Mouse (Mus musculus) lung, embryonic 14.5 days (tissue): Measurements from ENCODE around the gene Nedd4. TPM values are rescaled to one million over a fixed set of nuclear protein-coding genes. Genes with fewer than 3 reads are reported as not detected.

ENCODE experiments used
- ATAC-seq: fragments of 200-750 bp; cut with Nextera tagmentation; 2 replicates; pipeline ENCODE4 v1.8.0; 2017; ENCODE audit warnings: mild to moderate bottlenecking, moderate TSS enrichment, moderate library complexity; ENCODE audit not compliant: insufficient read depth
- DNase-seq: peaks from one replicate; pipeline ENCODE4 v3.0.0-alpha.2; 2015
- H3K27ac ChIP-seq: fragments of 300-500 bp; sonication (generic); 2 replicates; pipeline ENCODE4 v1.5.1; 2014; ENCODE audit warnings: low read depth, mild to moderate bottlenecking, moderate library complexity
- H3K27me3 ChIP-seq: fragments of 300-500 bp; sonication (generic); 2 replicates; pipeline ENCODE4 v1.6.1; 2014; ENCODE audit warnings: low read length, control low read depth; ENCODE audit not compliant: insufficient read depth
- H3K36me3 ChIP-seq: fragments of 300-500 bp; sonication (generic); 2 replicates; pipeline ENCODE4 v1.6.1; 2014; ENCODE audit warnings: control low read depth; ENCODE audit not compliant: insufficient read depth
- H3K4me1 ChIP-seq: fragments of 300-500 bp; sonication (generic); 2 replicates; pipeline ENCODE4 v1.6.1; 2014; ENCODE audit warnings: antibody characterized with exemption, control low read depth; ENCODE audit not compliant: insufficient read depth
- H3K4me2 ChIP-seq: fragments of 300-500 bp; sonication (generic); 2 replicates; pipeline ENCODE4 v1.6.1; 2014; ENCODE audit warnings: mild to moderate bottlenecking
- H3K4me3 ChIP-seq: fragments of 300-500 bp; sonication (generic); 2 replicates; pipeline ENCODE4 v1.5.1; 2014; ENCODE audit warnings: low read depth, low read length
- H3K9ac ChIP-seq: fragments of 300-500 bp; sonication (generic); 2 replicates; pipeline ENCODE4 v1.6.1; 2014
- H3K9me3 ChIP-seq: fragments of 300-500 bp; sonication (generic); 2 replicates; pipeline ENCODE4 v1.6.1; 2016; ENCODE audit warnings: low read depth, low read length, control low read depth
- CTCF ChIP-seq: IDR thresholded peaks from 2 replicates; pipeline ENCODE4 v1.5.1; 2016; ENCODE audit warnings: antibody characterized with exemption, low read depth
- WGBS: fragments of 180-500 bp; shearing (Covaris S2); extraction: QIAGEN DNeasy Blood & Tissue Kit; methylation state at CpG from one replicate; pipeline ENCODE4 v1.1.7; 2014; 5-methylcytosine and 5-hydroxymethylcytosine counted together
- polyA plus RNA-seq: library from polyadenylated mRNA; unstranded; fragments of >200 nt; fragmentation: Nextera tagmentation; extraction: Ambion mirVana; gene quantifications from 2 replicates; pipeline ENCODE4 v1.2.1, GENCODE M21; 2014

Nedd4 gene
- polyA plus RNA-seq, 1 experiment from 2014 or later = 805 TPM

DNA sequence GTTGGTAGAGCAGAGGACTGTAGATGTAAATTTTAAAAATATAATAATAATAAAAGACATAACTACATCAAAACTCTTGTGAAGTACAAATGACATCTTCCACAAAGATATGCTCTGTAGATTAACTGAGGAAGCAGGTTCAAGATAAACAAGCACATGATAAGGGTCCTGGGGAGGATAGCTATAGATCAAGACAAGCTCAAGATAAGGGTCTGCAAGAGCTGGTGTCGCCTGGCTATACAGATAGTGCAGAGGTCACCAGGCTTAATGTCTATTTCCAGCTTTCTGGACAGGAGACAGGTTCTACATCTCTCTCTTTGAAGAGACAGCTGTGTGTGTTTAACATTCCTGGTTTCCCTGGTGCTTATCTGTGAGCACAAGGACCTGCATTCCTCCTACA, 29.9 kb upstream of the Nedd4 start:
- Histone ChIP-seq H3K4me3 (no peak overlapping the region), H3K4me1 (peaks cover 12% of the 10 kb centered on the region), H3K36me3 (no peaks in the 10 kb centered on the region), H3K4me2 (no peak overlapping the region), H3K9ac (no peak overlapping the region), H3K27ac (no peak overlapping the region), H3K9me3 (no peaks in the 10 kb centered on the region), H3K27me3 (no peaks in the 10 kb centered on the region)
- whole genome bisulfite sequencing = 9% methylated on average over 1 of the region's 1 CpGs
- ATAC-seq (no peak), DNase-seq (no peak)
- no peak for TF ChIP-seq CTCF

DNA sequence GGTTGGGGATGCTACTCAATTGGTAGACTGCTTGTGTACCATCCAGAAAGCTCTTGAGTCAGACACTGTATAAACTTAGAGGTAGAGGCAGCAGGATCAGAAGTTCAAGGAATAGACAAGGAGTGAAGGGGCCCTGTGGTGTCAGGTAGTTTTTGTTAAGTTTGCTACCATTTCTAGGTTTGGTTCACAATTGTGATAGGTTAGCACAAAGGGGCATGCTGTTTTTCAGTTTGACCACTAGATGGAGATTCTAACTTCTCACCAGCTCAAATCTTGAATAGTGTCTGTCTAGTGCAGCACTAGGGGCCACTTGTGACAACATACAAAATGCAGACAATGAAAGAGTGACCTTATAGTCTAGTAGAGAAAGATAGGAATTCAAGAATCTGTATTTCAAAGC, 27.0 kb upstream of the Nedd4 start:
- no peak for ATAC-seq
- peak; percentile 87 for TF ChIP-seq CTCF
- Histone ChIP-seq H3K9me3 (no peaks in the 10 kb centered on the region), H3K4me3 (no peak overlapping the region), H3K27me3 (no peaks in the 10 kb centered on the region), H3K27ac (no peak overlapping the region), H3K4me1 (peaks cover 9% of the 10 kb centered on the region; the same call in 1 of the 2 replicates), H3K36me3 (no peaks in the 10 kb centered on the region), H3K9ac (no peak overlapping the region), H3K4me2 (no peak overlapping the region)
- peak; percentile 88 for DNase-seq

DNA sequence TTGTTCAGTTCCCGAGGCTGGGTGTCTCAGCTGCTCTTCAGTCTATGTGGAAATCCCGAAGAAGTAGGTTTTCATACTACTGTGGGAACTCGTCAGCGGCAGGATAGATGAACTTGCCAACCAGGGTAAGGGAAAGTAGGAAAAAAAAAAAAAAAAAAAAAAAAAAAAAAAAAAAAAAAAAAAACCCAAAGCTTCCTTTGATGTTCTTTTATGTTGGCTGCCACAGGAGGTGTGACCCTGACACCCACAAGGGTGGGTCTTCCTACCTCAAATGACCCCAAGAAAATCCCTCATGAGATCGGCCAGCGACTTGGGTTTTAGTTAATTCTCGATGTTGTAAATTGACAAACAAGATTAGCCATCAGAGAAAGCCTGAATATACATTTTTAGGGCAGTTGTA, 25.6 kb upstream of the Nedd4 start:
- no peaks in the 10 kb centered on the region for H3K36me3 ChIP-seq
- 75% methylated on average over 7 of the region's 7 CpGs for WGBS
- no peaks in the 10 kb centered on the region for H3K9me3 ChIP-seq
- H3K9ac ChIP-seq = no peak overlapping the region
- no peak for DNase-seq
- ATAC-seq = no peak
- H3K27ac ChIP-seq = no peak overlapping the region
- no peaks in the 10 kb centered on the region for H3K27me3 ChIP-seq
- no peak for TF ChIP-seq CTCF
- H3K4me3 ChIP-seq = no peak overlapping the region
- peaks cover 21% of the 10 kb centered on the region for H3K4me1 ChIP-seq
- H3K4me2 ChIP-seq = no peak overlapping the region

GRCm38 (mm10) chr9:72637243-72637642, 24.9 kb upstream of the Nedd4 start:
- no peaks in the 10 kb centered on the region for H3K9me3 ChIP-seq
- H3K27ac ChIP-seq = no peak overlapping the region
- no peaks in the 10 kb centered on the region for H3K36me3 ChIP-seq
- no peaks in the 10 kb centered on the region for H3K27me3 ChIP-seq
- H3K9ac ChIP-seq = no peak overlapping the region
- no peak for TF ChIP-seq CTCF
- no peak for ATAC-seq
- no peak overlapping the region for H3K4me3 ChIP-seq
- WGBS = 79% methylated on average over 8 of the region's 8 CpGs
- DNase-seq = no peak
- peaks cover 23% of the 10 kb centered on the region for H3K4me1 ChIP-seq
- no peak overlapping the region for H3K4me2 ChIP-seq

DNA sequence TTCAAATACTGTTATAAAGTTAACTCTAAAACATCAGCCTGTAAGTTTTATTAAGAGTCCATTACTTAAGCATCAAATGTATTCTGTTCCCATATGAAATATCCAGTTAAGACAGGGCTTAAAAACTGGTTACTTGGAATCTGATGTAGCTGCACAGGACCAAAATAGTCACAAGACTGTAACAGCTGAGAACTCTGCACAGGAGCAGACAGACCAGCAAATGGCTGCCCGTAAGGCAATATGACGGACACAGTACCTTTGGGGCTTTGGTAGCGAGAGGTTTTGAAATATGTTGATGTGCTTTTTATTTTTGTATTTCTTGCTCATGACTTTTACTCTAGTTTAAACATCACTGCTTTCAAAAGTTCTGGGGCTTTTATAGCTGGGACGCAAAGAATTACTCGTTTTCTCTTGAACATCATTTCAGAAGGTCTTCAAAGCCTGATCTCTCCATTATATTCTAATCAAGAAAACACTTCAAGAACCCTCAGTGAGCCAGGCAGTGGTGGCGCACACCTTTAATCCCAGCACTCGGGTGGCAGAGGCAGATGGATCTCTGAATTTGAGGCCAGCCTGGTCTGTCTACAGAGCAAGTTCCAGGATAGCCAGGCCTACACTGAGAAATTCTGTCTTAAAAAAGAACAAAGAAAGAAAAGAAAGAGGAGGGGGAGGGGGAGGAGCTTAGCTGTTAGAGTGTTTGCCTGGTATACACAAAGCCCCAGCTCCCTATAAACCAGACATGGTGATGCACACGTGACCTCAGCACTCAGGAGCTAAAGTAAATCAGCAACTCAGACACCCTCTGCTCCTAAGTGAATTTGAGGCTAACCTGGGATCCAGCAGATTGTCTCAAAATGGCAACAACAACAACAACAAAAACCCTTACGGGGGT, 22.9 kb upstream of the Nedd4 start:
- WGBS = 42% methylated on average over 9 of the region's 9 CpGs
- H3K27ac ChIP-seq = peak overlapping the region; percentile 100
- TF ChIP-seq CTCF = no peak
- H3K9me3 ChIP-seq = no peaks in the 10 kb centered on the region
- H3K9ac ChIP-seq = peak overlapping the region; percentile 56
- H3K36me3 ChIP-seq = no peaks in the 10 kb centered on the region
- H3K4me2 ChIP-seq = peak overlapping the region; percentile 62
- peak overlapping the region; percentile 14 for H3K4me3 ChIP-seq
- DNase-seq (peak; percentile 77), ATAC-seq (peak; percentile 81)
- no peaks in the 10 kb centered on the region for H3K27me3 ChIP-seq
- H3K4me1 ChIP-seq = peaks cover 25% of the 10 kb centered on the region

DNA sequence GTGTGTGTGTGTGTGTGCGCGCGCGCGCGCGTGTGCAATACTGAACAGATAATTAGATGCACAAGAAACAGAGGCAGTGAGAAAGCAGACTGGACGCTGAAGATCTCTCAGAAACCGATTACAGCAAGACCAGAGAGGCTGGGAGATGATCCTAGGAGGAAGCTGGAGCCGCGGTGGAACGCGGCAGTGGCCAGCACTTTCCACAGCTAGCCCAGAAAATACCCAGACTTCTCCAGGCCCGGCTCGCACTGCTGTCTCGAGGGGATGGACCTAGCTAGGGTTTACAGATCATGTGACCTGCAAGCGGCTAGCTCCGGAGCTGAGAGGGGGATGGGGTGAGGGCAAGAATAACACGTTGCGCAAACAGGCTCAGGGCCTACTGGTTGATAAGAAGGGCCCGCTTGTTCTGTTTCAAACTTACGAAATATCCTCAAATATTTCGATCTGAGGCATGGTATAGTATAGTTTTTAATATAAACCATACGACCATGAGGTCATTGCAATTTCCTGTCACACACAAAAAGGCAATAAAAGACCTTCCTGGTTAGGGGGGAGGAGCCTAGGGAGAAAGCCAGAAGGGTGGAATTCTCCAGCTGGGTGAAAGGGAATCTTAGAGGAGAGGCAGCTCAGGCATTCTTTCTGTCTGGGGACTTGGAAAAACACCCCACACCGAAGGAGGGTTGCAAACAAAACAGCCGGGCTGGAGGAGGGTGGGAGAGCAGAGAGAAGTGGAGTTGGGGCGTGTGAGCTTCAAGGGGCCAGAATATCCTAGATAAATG, 22.1 kb upstream of the Nedd4 start:
- Histone ChIP-seq H3K27me3 (no peaks in the 10 kb centered on the region), H3K4me1 (peaks cover 32% of the 10 kb centered on the region), H3K4me3 (peak overlapping the region; percentile 14), H3K9ac (peak overlapping the region; percentile 56), H3K36me3 (no peaks in the 10 kb centered on the region), H3K4me2 (peak overlapping the region; percentile 62), H3K27ac (peak overlapping the region; percentile 100), H3K9me3 (no peaks in the 10 kb centered on the region)
- under 1% methylated on average over 27 of the region's 27 CpGs for WGBS
- no peak for TF ChIP-seq CTCF
- DNase-seq (peak; percentile 92), ATAC-seq (peak; percentile 95)

DNA sequence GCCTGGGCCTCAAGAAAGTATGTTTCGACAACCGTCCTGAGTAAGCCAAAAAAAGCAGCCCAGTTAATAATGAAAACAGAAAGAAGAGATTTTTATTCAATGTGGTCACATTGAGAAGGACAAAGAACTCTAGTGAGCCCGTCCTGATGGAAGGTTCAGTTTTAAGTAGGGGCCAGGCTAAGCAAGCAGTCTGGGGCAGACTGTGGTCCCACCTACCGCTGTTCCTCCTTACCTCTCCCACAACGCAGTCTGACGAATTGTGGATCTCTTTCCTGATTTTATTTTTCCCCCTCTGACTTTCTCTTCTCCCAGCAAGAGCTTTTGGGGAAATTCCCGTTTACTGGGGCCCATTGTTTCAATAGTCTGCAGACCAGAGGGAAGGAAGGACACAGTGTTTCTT, 21.5 kb upstream of the Nedd4 start:
- ATAC-seq (no peak), DNase-seq (no peak)
- Histone ChIP-seq H3K4me1 (peaks cover 32% of the 10 kb centered on the region), H3K9ac (peak overlapping the region; percentile 56), H3K27me3 (no peaks in the 10 kb centered on the region), H3K4me3 (peak overlapping the region; percentile 14; the same call in 1 of the 2 replicates), H3K4me2 (peak overlapping the region; percentile 62), H3K27ac (peak overlapping the region; percentile 100), H3K36me3 (no peaks in the 10 kb centered on the region), H3K9me3 (no peaks in the 10 kb centered on the region)
- no peak for TF ChIP-seq CTCF
- WGBS = 15% methylated on average over 7 of the region's 7 CpGs
